Mouse (Mus musculus) heart, postnatal 10 days (tissue): ENCODE data around the gene Olfr1290. TPM values are rescaled to one million over a fixed set of nuclear protein-coding genes. Genes with fewer than 3 reads are reported as not detected.

Source experiments
- DNase-seq, 2 experiments: peaks; one replicate each; pipeline ENCODE4 v3.0.0; 2021
- intact Hi-C: fragments of 180-260 bp; cut with DNase I; formaldehyde crosslinking; loops from one replicate; pipeline ENCODE4 v1.15.1; 2025
- total RNA-seq, 2 experiments: library from RNA; stranded (reverse); gene quantifications; 2 replicates each; pipeline ENCODE4 v1.2.3; 2021

Olfr1290 gene
- total RNA-seq: not detected

DNA sequence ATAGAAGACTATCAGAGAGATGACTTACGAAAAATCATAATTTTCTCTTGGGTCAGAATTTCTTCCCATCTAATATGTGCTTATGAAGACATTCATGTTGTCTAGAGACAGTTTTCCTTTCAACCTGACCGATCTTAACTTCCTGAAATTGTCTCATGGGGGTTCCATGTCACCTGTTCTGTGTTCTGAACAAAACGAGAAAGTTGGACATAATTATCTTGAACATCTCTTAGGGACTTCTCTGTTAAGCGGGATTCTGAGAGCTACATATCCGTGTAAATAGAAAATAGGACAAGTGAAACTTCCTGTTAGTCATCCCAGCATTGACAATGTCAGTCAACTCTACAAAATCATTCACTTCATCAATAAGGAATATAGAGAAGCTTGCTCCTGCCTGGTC, at the start of gene Olfr1290:
Gene Olfr1290, minus strand, starts transcription at position 101 of the 400 bp plus-strand sequence.
- intact Hi-C loops: no loop called here
- no peak for DNase-seq

DNA sequence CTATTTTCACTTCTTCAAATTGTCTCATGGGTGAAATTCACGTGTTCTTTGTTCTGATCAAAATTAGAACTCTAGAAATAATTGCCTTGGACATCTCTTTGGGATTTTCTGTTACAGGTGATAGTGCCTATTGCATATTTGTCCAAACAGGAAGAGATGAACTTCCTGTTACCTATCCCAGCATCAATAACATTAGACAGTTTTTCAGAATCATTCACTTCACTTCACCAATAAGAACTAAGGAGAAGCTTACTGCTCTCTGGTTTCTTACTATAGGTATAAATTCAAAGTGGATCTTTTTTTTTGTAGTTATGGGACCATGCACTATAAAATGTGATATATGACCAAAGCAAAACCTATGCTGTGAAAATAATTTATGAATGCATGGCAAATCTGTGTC, 46.6 kb upstream of the Olfr1290 start, which contains the start of gene Olfr1294:
Gene Olfr1294, minus strand, starts transcription at position 101 of the 400 bp plus-strand sequence.
- intact Hi-C loops: no loop called here

DNA sequence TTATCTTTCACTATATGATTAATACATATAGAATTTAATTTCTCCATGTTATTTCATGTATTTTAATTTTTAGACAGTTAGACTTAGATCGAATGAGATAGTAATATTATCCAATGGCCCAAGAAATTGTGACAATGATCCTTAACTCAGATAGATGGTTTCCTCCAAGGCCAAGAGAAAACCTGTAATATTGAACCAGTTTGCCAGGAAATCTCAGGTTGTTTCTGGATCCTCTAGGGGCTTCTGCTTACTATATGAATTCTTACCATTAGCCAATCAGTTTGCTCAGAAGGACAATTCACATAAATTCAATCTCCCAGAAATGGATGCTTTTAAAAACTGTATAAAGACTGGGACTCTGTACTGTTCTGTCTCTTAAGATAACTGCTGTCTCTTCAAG, 31.3 kb upstream of the Olfr1290 start, which contains the start of gene Olfr1293-ps:
Gene Olfr1293-ps, plus strand, starts transcription at position 301 of the 400 bp plus-strand sequence.
- DNase-seq: no peak
- intact Hi-C loops: no loop called here

More for the DNA sequence above, 46.6 kb upstream of the Olfr1290 start, which contains the start of gene Olfr1294:
- DNase-seq: no peak

DNA sequence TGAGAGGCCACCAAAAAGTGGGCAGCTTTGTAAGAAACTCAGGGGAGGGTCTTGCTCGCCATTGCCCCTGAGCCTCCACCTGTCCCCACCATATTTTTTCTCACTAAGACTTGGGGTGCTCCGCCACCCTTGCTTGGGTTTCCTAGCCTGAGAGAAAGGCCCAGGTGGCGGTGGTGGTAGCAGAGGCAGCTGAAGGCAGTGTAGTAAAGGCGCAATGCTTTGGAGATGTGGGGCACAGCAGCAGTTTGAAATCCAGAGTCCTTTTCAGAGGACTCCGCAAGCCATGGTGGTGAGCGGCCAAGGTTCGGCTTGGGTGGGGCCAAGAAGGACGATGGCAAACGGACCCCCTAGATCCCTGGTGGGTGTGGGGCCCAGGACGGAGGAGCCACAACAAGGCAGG, 23.8 kb upstream of the Olfr1290 start:
- no peak for DNase-seq
- intact Hi-C loops: no loop called here

DNA sequence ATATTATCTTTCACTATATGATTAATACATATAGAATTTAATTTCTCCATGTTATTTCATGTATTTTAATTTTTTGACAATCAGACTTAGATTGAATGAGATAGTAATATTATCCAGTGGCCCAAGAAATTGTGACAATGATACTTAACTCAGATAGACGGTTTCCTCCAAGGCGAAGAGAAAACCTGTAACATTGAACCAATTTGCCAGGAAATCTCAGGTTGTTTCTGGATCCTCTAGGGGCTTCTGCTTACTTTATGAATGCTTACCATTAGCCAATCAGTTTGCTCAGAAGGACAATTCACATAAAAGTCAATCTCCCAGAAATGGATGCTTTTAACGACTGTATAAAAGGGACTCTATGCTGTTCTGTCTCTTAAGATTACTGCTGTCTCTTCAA, 3.3 kb upstream of the Olfr1290 start, which contains the start of gene Olfr1291-ps1:
Gene Olfr1291-ps1, plus strand, starts transcription at position 301 of the 400 bp plus-strand sequence.
- intact Hi-C loops: no loop called here
- no peak for DNase-seq

DNA sequence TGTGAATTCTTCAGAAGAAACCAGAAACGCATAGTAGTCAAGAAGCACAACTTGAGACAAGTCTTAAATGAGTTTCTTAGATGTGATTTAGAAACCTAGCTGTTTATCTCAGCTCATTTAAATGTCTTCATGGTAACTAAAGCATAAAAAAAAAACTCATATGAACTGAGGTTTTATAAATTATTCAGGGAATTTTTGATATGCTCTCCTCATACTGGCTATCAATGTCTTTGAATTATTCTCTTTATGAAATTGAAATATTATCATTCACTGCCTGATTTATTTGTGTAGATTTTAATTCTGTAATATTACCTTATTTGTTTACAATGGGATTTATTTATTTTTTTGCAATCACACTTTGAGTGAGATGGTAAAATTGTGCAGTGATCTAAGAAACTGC, 13.1 kb downstream of the Olfr1290 start, which contains the start of gene Olfr1289:
Gene Olfr1289, plus strand, starts transcription at position 301 of the 400 bp plus-strand sequence.
- no peak for DNase-seq
- intact Hi-C loops: no loop called here

DNA sequence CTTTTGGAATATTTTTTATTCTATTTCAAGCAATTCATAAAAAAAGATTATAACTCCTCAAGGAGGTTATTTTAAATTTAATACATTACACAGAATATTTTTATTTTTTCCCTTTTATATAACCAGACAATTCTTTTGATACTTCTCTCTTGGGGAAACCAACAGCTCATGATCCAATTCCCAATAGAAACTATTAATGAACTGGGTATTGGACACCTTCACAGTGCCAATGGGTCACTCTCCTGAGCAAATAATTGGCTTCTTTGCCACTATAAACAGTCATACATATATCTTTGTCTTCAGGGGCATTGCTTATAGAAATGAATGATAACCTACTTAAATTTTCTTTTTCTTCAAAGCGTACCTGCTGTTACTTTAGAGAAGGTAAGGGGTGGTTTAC, 19.8 kb downstream of the Olfr1290 start, which contains the start of gene Olfr1288:
Gene Olfr1288, plus strand, starts transcription at position 301 of the 400 bp plus-strand sequence.
- intact Hi-C loops: no loop called here
- no peak for DNase-seq

DNA sequence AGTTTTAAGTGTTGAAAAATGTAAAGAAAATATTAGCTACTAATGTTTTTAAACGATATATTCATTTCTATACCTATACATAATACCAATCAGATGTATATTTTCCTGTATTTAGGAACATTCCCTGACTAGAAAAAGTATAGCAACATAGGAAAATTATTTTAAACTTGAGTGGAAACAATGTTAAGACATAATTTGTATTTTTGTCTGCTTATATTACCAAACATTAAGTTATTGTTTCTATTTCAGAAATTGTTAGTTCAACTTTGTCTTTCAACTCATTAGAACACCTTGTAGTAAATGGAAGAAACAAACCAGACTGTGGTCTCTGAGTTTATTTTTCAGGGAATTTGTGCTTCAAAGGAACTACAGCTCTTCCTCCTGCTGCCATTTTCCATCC, 44.8 kb downstream of the Olfr1290 start, which contains the start of gene Olfr1287:
Gene Olfr1287, plus strand, starts transcription at position 301 of the 400 bp plus-strand sequence.
- DNase-seq: no peak
- intact Hi-C loops: no loop called here

Other genes starting within 250 kb of the Olfr1290 start
- not detected for gene Olfr1276, start 239.3 kb downstream of the Olfr1290 start, total RNA-seq
- not detected for gene Olfr1277, start 219.7 kb downstream of the Olfr1290 start, total RNA-seq
- gene Olfr1278, start 203.7 kb downstream of the Olfr1290 start, total RNA-seq: not detected
- gene Olfr1279, start 193.2 kb downstream of the Olfr1290 start, total RNA-seq: not detected
- not detected for gene Olfr1280, start 179.8 kb downstream of the Olfr1290 start, total RNA-seq
- gene Olfr1281, start 167.3 kb downstream of the Olfr1290 start, total RNA-seq: not detected
- gene Olfr1282, start 157.8 kb downstream of the Olfr1290 start, total RNA-seq: not detected
- gene Olfr1283, start 127.0 kb downstream of the Olfr1290 start, total RNA-seq: not detected
- not detected for gene Olfr1284, start 118.3 kb downstream of the Olfr1290 start, total RNA-seq
- gene Olfr1286, start 70.7 kb downstream of the Olfr1290 start, total RNA-seq: not detected
- not detected for gene Olfr1287, start 44.7 kb downstream of the Olfr1290 start, total RNA-seq
- not detected for gene Olfr1288, start 19.7 kb downstream of the Olfr1290 start, total RNA-seq
- gene Olfr1289, start 13.0 kb downstream of the Olfr1290 start, total RNA-seq: not detected
- gene Olfr1291-ps1, start 3.4 kb upstream of the Olfr1290 start, total RNA-seq: not detected
- gene Olfr1293-ps, start 31.4 kb upstream of the Olfr1290 start, total RNA-seq: not detected
- gene Olfr1294, start 46.5 kb upstream of the Olfr1290 start, total RNA-seq: not detected
- not detected for gene Olfr1295, start 75.9 kb upstream of the Olfr1290 start, total RNA-seq
- gene Olfr1297, start 132.7 kb upstream of the Olfr1290 start, total RNA-seq: not detected
- not detected for gene Olfr1298, start 155.4 kb upstream of the Olfr1290 start, total RNA-seq
- gene Olfr1299, start 167.6 kb upstream of the Olfr1290 start, total RNA-seq: not detected